Mouse (Mus musculus) MEL (cell line): Measurements from ENCODE around the gene Cxcl5. TPM values are rescaled to one million over a fixed set of nuclear protein-coding genes. Genes with fewer than 3 reads are reported as not detected.
A peak's percentile ranks its signal among the peaks of the same experiment; 100 is the strongest.

Source experiments
- DNase-seq: peaks from one replicate; pipeline ENCODE4 v3.0.0; 2011; ENCODE audit warnings: low read depth, low spot score
- H3K27ac ChIP-seq: 2 replicates; pipeline ENCODE4 v1.5.1; 2012; ENCODE audit warnings: low read depth, mild to moderate bottlenecking, control low read depth, low read length, moderate library complexity; ENCODE audit not compliant: control insufficient read depth
- H3K27me3 ChIP-seq, 2 experiments: fragments of 150-350 bp in 1 of 2; sonication (generic) in 1 of 2; 2 replicates each; pipeline ENCODE4 v1.6.1; 2012; ENCODE audit warnings: low read length in 2 of 2, mild to moderate bottlenecking in 2 of 2, improper control_type of control experiment in 1 of 2, moderate library complexity in 1 of 2; ENCODE audit not compliant: insufficient read depth in 2 of 2, control insufficient read depth in 1 of 2
- H3K36me3 ChIP-seq, 2 experiments: 2 replicates each; pipeline ENCODE4 v1.6.1; 2012 to 2014; ENCODE audit warnings: low read length in 2 of 2, improper control_type of control experiment in 1 of 2, inconsistent platforms in 1 of 2, mild to moderate bottlenecking in 1 of 2; ENCODE audit not compliant: insufficient read depth in 2 of 2, control insufficient read depth in 1 of 2
- H3K4me1 ChIP-seq, 2 experiments: fragments of 150-350 bp in 1 of 2; sonication (generic) in 1 of 2; 2 replicates each; pipeline ENCODE4 v1.6.1; 2012; ENCODE audit warnings: low read length in 2 of 2, improper control_type of control experiment in 1 of 2, mild to moderate bottlenecking in 1 of 2; ENCODE audit not compliant: insufficient read depth in 2 of 2, control insufficient read depth in 1 of 2
- H3K4me3 ChIP-seq, 2 experiments: fragments of 150-350 bp in 1 of 2; sonication (generic) in 1 of 2; 2 replicates each; pipeline ENCODE4 v1.5.1; 2012; ENCODE audit warnings: low read depth in 2 of 2, low read length in 2 of 2, mild to moderate bottlenecking in 2 of 2, moderate library complexity in 2 of 2, control low read depth in 1 of 2, improper control_type of control experiment in 1 of 2; ENCODE audit not compliant: control insufficient read depth in 1 of 2, insufficient read depth in 1 of 2
- H3K79me2 ChIP-seq: 2 replicates; pipeline ENCODE4 v1.6.1; 2012; ENCODE audit warnings: mild to moderate bottlenecking, low read length, moderate library complexity; ENCODE audit not compliant: control insufficient read depth, poor library complexity, insufficient read depth
- H3K9ac ChIP-seq: 2 replicates; pipeline ENCODE4 v1.6.1; 2012; ENCODE audit warnings: low read depth, mild to moderate bottlenecking, control low read depth, low read length, moderate library complexity; ENCODE audit not compliant: control insufficient read depth, poor library complexity, severe bottlenecking
- H3K9me3 ChIP-seq: fragments of 150-350 bp; sonication (generic); replicated peaks from 2 replicates; pipeline ENCODE4 v1.6.1; 2012; ENCODE audit warnings: mild to moderate bottlenecking, low read length, improper control_type of control experiment, moderate library complexity; ENCODE audit not compliant: insufficient read depth
- CHD2 ChIP-seq: IDR thresholded peaks from 2 replicates; pipeline ENCODE4 v1.6.1; 2011; ENCODE audit warnings: low read length, improper control_type of control experiment
- CTCF ChIP-seq, 3 experiments: IDR thresholded peaks in 2 of 3; conservative IDR thresholded peaks in 1 of 3; 2 replicates each; pipeline ENCODE4 v1.5.1; 2011 to 2012; ENCODE audit warnings: low read length in 3 of 3, low read depth in 2 of 3, mild to moderate bottlenecking in 2 of 3, improper control_type of control experiment in 1 of 3, inconsistent platforms in 1 of 3, mixed read lengths in 1 of 3, moderate library complexity in 1 of 3; ENCODE audit not compliant: control insufficient read depth in 1 of 3, insufficient read depth in 1 of 3, poor library complexity in 1 of 3, severe bottlenecking in 1 of 3
- ELF1 ChIP-seq: IDR thresholded peaks from 2 replicates; pipeline ENCODE4 v1.6.1; 2014; ENCODE audit warnings: low read depth, mild to moderate bottlenecking, inconsistent platforms, low read length, improper control_type of control experiment, moderate library complexity
- EP300 ChIP-seq, 2 experiments: IDR thresholded peaks; 2 replicates each; pipeline ENCODE4 v1.6.1; 2011; ENCODE audit warnings: improper control_type of control experiment in 2 of 2, low read length in 2 of 2, low read depth in 1 of 2, mild to moderate bottlenecking in 1 of 2
- ETS1 ChIP-seq: IDR thresholded peaks from 2 replicates; pipeline ENCODE4 v1.6.1; 2012; ENCODE audit warnings: low read depth, mild to moderate bottlenecking, inconsistent platforms, low read length, improper control_type of control experiment, moderate library complexity
- GABPA ChIP-seq: IDR thresholded peaks from 2 replicates; pipeline ENCODE4 v1.6.1; 2012; ENCODE audit warnings: low read depth, mild to moderate bottlenecking, inconsistent platforms, low read length, improper control_type of control experiment, moderate library complexity
- KAT2A ChIP-seq: conservative IDR thresholded peaks from 2 replicates; pipeline ENCODE4 v1.6.1; 2012; ENCODE audit warnings: low read depth, low read length, improper control_type of control experiment, inconsistent platforms
- MEF2A ChIP-seq: IDR thresholded peaks from 2 replicates; pipeline ENCODE4 v1.6.1; 2014; ENCODE audit warnings: low read depth, mild to moderate bottlenecking, inconsistent platforms, low read length, improper control_type of control experiment; ENCODE audit not compliant: poor library complexity, insufficient replicate concordance, severe bottlenecking; ENCODE audit errors: extremely low read depth
- MYB ChIP-seq: IDR thresholded peaks from 2 replicates; pipeline ENCODE4 v1.6.1; 2011; ENCODE audit warnings: mild to moderate bottlenecking, low read depth, low read length, improper control_type of control experiment
- POLR2AphosphoS2 ChIP-seq: IDR thresholded peaks from 2 replicates; pipeline ENCODE4 v1.6.1; 2011; ENCODE audit warnings: low read length, improper control_type of control experiment
- SIN3A ChIP-seq: IDR thresholded peaks from 2 replicates; pipeline ENCODE4 v1.6.1; 2012; ENCODE audit warnings: low read length, improper control_type of control experiment, inconsistent platforms
- TAL1 ChIP-seq: IDR thresholded peaks from 2 replicates; pipeline ENCODE4 v1.6.1; 2012; ENCODE audit warnings: mild to moderate bottlenecking, inconsistent platforms, low read length, moderate library complexity, mixed read lengths
- TBP ChIP-seq: IDR thresholded peaks from 2 replicates; pipeline ENCODE4 v1.8.0; 2011; ENCODE audit warnings: low read depth, low read length, improper control_type of control experiment
- TCF12 ChIP-seq: IDR thresholded peaks from 2 replicates; pipeline ENCODE4 v1.6.1; 2014; ENCODE audit warnings: low read depth, mild to moderate bottlenecking, inconsistent platforms, low read length, improper control_type of control experiment, moderate library complexity
- USF1 ChIP-seq: IDR thresholded peaks from 2 replicates; pipeline ENCODE4 v1.6.1; 2014; ENCODE audit warnings: low read depth, mild to moderate bottlenecking, inconsistent platforms, low read length, improper control_type of control experiment, moderate library complexity
- USF2 ChIP-seq, 2 experiments: IDR thresholded peaks; 2 replicates each; pipeline ENCODE4 v1.6.1; 2011 to 2012; ENCODE audit warnings: improper control_type of control experiment in 2 of 2, low read length in 2 of 2, borderline replicate concordance in 1 of 2, inconsistent platforms in 1 of 2, low read depth in 1 of 2, mild to moderate bottlenecking in 1 of 2; ENCODE audit not compliant: insufficient read depth in 1 of 2
- ZC3H11A ChIP-seq: IDR thresholded peaks from 2 replicates; pipeline ENCODE4 v1.6.1; 2012; ENCODE audit warnings: low read depth, mild to moderate bottlenecking, inconsistent platforms, low read length, improper control_type of control experiment
- polyA plus RNA-seq, 2 experiments: library from polyadenylated mRNA; stranded (reverse) in 1 of 2; unstranded in 1 of 2; fragments of >175 nt in 1 of 2; fragments of >200 nt in 1 of 2; gene quantifications; 2 replicates each; pipeline versions ENCODE4 v1.2.1 to v1.2.4; 2012; ENCODE audit warnings: low replicate concordance in 2 of 2, low read depth in 1 of 2; ENCODE audit not compliant: insufficient read length in 2 of 2, insufficient read depth in 1 of 2, missing spikeins in 1 of 2
- total RNA-seq: library from RNA; depleted of rRNA; stranded (reverse); fragments of 300-350 nt; gene quantifications from 2 replicates; pipeline ENCODE4 v1.2.3, GENCODE M21; 2012

Cxcl5 gene
- total and polyA plus RNA-seq, 3 experiments, result not detected

DNA sequence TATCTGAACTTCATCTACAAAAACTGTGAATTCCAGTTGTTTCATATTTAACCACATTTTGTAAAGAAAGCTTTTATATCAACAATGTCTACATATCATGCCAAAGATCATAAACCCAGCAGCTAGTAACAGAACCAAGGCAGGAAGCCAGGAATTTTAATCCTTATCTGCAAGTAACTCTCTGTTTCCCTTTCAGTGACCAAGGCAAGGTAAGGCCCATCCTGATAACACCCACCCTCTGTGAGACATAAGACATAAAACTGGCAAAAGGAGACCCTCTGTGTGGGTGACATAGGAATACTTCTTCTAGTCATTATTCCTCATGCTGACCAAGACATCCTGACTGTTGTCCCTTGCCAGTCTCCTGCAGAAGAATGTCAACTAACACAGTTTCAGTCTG is 45.4 kb downstream of the Cxcl5 start:
- peaks cover 2% of the 10 kb centered on the region in 2 experiments for H3K27me3 ChIP-seq
- H3K79me2 ChIP-seq, result no peaks in the 10 kb centered on the region
- H3K4me1 ChIP-seq, result no peaks in the 10 kb centered on the region
- H3K9ac ChIP-seq, result no peak overlapping the region
- no peaks in the 10 kb centered on the region; a peak in 1 of 4 replicates for H3K36me3 ChIP-seq
- no peak for DNase-seq
- TF ChIP-seq MEF2A (no peak), MYB (no peak), TAL1 (no peak), POLR2AphosphoS2 (no peak), TCF12 (peak; percentile 44; the same call in 1 of the 2 replicates)
- no peaks in the 10 kb centered on the region for H3K9me3 ChIP-seq
- no peak overlapping the region for H3K4me3 ChIP-seq
- H3K27ac ChIP-seq, result no peak overlapping the region

DNA sequence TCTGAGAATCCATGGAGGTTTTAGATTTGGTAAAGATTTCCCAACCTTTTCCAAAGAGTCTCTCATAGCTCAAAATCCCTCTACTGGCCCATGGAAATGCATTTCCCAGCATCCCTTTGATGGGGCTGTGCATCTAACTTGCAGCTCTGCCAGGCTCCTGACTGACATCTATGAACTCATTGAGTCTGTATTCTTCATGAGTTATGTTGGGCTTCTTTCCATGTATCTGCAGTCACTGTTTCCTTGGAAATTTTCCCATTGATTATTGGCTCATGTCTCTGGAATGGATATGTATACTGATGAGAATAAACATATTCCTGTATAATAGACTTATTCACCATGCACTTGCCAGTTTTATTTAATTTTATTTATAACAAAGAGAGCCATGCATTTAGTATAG is 46.9 kb downstream of the Cxcl5 start:
- Histone ChIP-seq H3K4me1 (no peaks in the 10 kb centered on the region), H3K9me3 (no peaks in the 10 kb centered on the region), H3K4me3 (no peak overlapping the region), H3K36me3 (no peaks in the 10 kb centered on the region; a peak in 1 of 4 replicates), H3K27ac (no peak overlapping the region), H3K27me3 (peaks cover 2% of the 10 kb centered on the region in 2 experiments; a peak in 3 of 4 replicates), H3K79me2 (no peaks in the 10 kb centered on the region), H3K9ac (no peak overlapping the region)
- no peak for DNase-seq
- no peak for TF ChIP-seq USF2 (IDR thresholded peaks at IDR 0.05; ENCODE audit: borderline replicate concordance in 1 of 2, insufficient read depth in 1 of 2, low read depth in 1 of 2, low read length in 2 of 2)
- TF ChIP-seq POLR2AphosphoS2, result no peak
- TF ChIP-seq USF1, result no peak
- no peak for TF ChIP-seq KAT2A
- no peak for TF ChIP-seq CTCF (IDR thresholded peaks at IDR 0.05 in 2 of 3, conservative IDR thresholded peaks at IDR 0.05 in 1 of 3; ENCODE audit: control insufficient read depth in 1 of 3, insufficient read depth in 1 of 3, low read depth in 2 of 3, low read length in 3 of 3, poor library complexity in 1 of 3, severe bottlenecking in 1 of 3)

DNA sequence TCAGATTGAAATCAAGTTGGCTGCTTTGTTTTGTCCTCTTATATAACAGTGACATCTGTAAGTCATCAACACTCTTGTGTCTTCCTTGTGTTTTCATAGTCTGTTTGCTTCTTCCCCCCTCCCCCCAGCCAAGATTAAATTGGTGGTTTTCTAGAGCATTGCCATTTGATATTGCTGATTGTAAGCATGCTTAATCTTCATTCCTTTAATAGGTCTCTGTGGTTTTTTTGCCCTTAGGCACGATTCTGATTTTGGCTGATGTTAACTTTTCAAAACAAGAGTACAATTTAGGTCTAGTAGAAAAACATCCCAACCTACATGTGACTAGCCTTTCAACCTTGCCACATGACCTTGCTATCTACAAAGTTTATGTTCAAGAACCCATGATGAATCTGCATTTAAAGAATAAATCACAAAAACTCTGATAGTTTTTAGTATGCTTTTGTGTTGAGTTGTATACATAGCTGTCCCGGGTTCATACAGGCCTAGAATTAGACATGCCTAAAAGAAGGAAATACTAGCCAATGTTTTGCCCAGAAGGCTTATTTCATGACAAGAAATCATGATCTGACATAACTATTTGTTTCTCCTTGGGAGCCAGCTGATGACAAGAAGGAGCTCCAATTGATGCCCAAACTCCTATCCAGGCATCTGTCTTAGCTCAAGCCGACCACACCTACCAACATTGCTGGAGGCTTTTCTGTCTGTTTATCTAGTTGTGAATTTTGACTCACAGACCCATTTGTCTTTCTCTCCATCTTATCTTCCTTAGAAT is 48.2 kb downstream of the Cxcl5 start:
- H3K4me1 ChIP-seq, result no peaks in the 10 kb centered on the region
- H3K27me3 ChIP-seq, result peaks cover 0 to 3% of the 10 kb centered on the region in 2 experiments; a peak in 2 of 4 replicates
- DNase-seq, result no peak
- H3K9me3 ChIP-seq, result no peaks in the 10 kb centered on the region
- H3K36me3 ChIP-seq, result no peaks in the 10 kb centered on the region; a peak in 1 of 4 replicates
- H3K79me2 ChIP-seq, result no peaks in the 10 kb centered on the region
- H3K4me3 ChIP-seq, result no peak overlapping the region
- H3K27ac ChIP-seq, result no peak overlapping the region
- H3K9ac ChIP-seq, result no peak overlapping the region
- TF ChIP-seq CTCF (IDR thresholded peaks at IDR 0.05 in 2 of 3, conservative IDR thresholded peaks at IDR 0.05 in 1 of 3; ENCODE audit: control insufficient read depth in 1 of 3, insufficient read depth in 1 of 3, low read depth in 2 of 3, low read length in 3 of 3, poor library complexity in 1 of 3, severe bottlenecking in 1 of 3) (no peak), POLR2AphosphoS2 (no peak), ELF1 (no peak), GABPA (no peak), EP300 (IDR thresholded peaks at IDR 0.05; ENCODE audit: low read depth in 1 of 2, low read length in 2 of 2) (no peak), CHD2 (no peak), SIN3A (no peak), TBP (no peak), ETS1 (no peak), ZC3H11A (no peak), MYB (no peak)
- TF ChIP-seq, all 39 proteins: peak for 0
